Mouse (Mus musculus) splenic B cell, adult 2 months (primary cell): Measurements from ENCODE around the gene Samd4b.
"Not testable (repeated sequence)": the region's sequence is repeated elsewhere in the genome, so short reads cannot be mapped to it uniquely, and the experiment has no call there.

ENCODE experiments used
- DNase-seq: peaks from one replicate; pipeline ENCODE4 v3.0.0-alpha.2; 2011; ENCODE audit warnings: low read depth, low spot score
- H3K27me3 ChIP-seq: 2 replicates; pipeline ENCODE4 v1.6.1; 2012; ENCODE audit warnings: mild to moderate bottlenecking, low read length, moderate library complexity, mixed read lengths; ENCODE audit not compliant: control insufficient read depth, poor library complexity, insufficient read depth, severe bottlenecking
- H3K36me3 ChIP-seq: 2 replicates; pipeline ENCODE4 v1.6.1; 2012; ENCODE audit warnings: mild to moderate bottlenecking, low read length, moderate library complexity, mixed read lengths; ENCODE audit not compliant: control insufficient read depth, poor library complexity, insufficient read depth, severe bottlenecking

Samd4b gene

GRCm38 (mm10) chr7:28418096-28418670, 179.8 kb downstream of the Samd4b start:
- H3K27me3 ChIP-seq = no peaks in the 10 kb centered on the region
- DNase-seq = no peak
- H3K36me3 ChIP-seq = peaks cover 18% of the 10 kb centered on the region

- no peak for DNase-seq
- no peaks in the 10 kb centered on the region for H3K27me3 ChIP-seq
- H3K36me3 ChIP-seq = peaks cover 13% of the 10 kb centered on the region
These were observed 180.6 kb downstream of the Samd4b start for GRCm38 (mm10) chr7:28417368-28417767.

DNA sequence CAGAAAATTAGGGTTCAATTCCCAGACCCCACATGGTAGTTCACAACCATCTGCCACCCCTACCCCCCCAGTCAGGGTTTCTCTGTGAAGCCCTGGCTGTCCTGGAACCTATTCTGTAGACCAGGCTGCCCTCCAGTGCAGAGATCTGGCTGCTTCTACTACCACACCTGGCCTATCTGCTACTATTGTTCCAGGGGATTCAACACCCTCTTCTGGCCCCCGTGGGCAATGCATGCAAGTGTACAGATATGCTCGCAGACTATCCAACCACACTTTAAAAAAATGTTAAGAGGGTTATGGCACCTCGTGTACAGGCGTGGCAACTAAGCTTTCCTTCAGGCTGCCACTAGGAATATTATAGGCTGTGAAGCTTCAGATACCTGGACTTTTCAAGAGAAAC, 185.1 kb downstream of the Samd4b start:
- DNase-seq = peak; percentile 56
- Histone ChIP-seq H3K36me3 (peaks cover 3% of the 10 kb centered on the region), H3K27me3 (no peaks in the 10 kb centered on the region)

DNA sequence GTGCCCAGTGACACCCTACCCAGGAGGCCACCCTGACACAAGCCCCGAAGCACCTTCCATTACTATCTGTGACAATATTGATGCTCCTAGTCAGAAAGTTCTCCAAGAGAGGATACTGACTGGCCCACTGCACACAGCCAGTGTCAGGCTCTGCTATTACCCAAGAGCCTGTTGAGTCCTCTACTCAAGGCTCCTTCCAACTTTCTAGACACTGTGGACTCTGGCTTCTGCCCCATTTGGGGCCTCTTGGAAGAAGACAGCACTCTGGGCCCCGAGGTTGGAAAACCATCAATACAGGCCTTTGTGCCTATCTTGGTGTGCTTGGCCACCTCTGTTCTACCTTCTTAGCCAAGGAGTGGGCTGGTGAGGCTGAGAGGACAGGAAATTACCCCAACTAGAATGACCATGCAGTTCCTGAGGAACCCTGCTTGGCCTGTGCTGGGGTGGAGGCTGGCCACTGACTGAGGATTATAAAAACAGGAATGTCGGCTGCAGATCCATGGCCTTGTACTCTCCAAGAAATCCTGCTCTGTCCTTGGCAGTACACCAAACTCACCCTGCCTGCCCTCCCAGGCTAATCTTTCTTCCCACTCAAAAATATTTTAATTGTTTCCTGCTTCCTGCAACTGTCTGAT, 187.0 kb downstream of the Samd4b start:
- Histone ChIP-seq H3K36me3 (peaks cover 7% of the 10 kb centered on the region), H3K27me3 (no peaks in the 10 kb centered on the region)
- no peak for DNase-seq

GRCm38 (mm10) chr7:28401942-28402341, 196.0 kb downstream of the Samd4b start:
- DNase-seq = no peak
- Histone ChIP-seq H3K27me3 (no peaks in the 10 kb centered on the region), H3K36me3 (peaks cover 10% of the 10 kb centered on the region)

GRCm38 (mm10) chr7:28401030-28401429, 196.9 kb downstream of the Samd4b start:
- peaks cover 16% of the 10 kb centered on the region for H3K36me3 ChIP-seq
- DNase-seq = no peak
- no peaks in the 10 kb centered on the region for H3K27me3 ChIP-seq

GRCm38 (mm10) chr7:28398696-28399340, 199.1 kb downstream of the Samd4b start:
- Histone ChIP-seq H3K36me3 (peaks cover 20% of the 10 kb centered on the region), H3K27me3 (no peaks in the 10 kb centered on the region)
- DNase-seq = no peak

- peak; percentile 66 for DNase-seq
- H3K27me3 ChIP-seq = no peaks in the 10 kb centered on the region
- H3K36me3 ChIP-seq = peaks cover 18% of the 10 kb centered on the region
These were observed 199.9 kb downstream of the Samd4b start for GRCm38 (mm10) chr7:28398000-28398399.

- H3K36me3 ChIP-seq = peaks cover 15% of the 10 kb centered on the region
- H3K27me3 ChIP-seq = no peaks in the 10 kb centered on the region
- DNase-seq = no peak
These were observed 202.5 kb downstream of the Samd4b start for GRCm38 (mm10) chr7:28395425-28395824.

GRCm38 (mm10) chr7:28393272-28393951, 204.5 kb downstream of the Samd4b start:
- Histone ChIP-seq H3K36me3 (peaks cover 15% of the 10 kb centered on the region), H3K27me3 (no peaks in the 10 kb centered on the region)
- no peak for DNase-seq

GRCm38 (mm10) chr7:28392429-28393271, 205.3 kb downstream of the Samd4b start, which contains the start of the genes Med29 and Paf1:
Med29 (minus strand) TSS chr7:28392708.
Paf1 (plus strand) TSS chr7:28392951.
- Histone ChIP-seq H3K27me3 (no peaks in the 10 kb centered on the region), H3K36me3 (peaks cover 15% of the 10 kb centered on the region)

GRCm38 (mm10) chr7:28390331-28390730, 207.6 kb downstream of the Samd4b start:
- Histone ChIP-seq H3K36me3 (peaks cover 3% of the 10 kb centered on the region; the same call in 1 of the 2 replicates), H3K27me3 (no peaks in the 10 kb centered on the region)
- DNase-seq = no peak

More at GRCm38 (mm10) chr7:28392429-28393271, 205.3 kb downstream of the Samd4b start, which contains the start of the genes Med29 and Paf1:
- peak; percentile 99 for DNase-seq

- H3K27me3 ChIP-seq, DNase-seq, H3K36me3 ChIP-seq: not testable (repeated sequence)
These were observed 210.6 kb downstream of the Samd4b start for GRCm38 (mm10) chr7:28387384-28387783.

DNA sequence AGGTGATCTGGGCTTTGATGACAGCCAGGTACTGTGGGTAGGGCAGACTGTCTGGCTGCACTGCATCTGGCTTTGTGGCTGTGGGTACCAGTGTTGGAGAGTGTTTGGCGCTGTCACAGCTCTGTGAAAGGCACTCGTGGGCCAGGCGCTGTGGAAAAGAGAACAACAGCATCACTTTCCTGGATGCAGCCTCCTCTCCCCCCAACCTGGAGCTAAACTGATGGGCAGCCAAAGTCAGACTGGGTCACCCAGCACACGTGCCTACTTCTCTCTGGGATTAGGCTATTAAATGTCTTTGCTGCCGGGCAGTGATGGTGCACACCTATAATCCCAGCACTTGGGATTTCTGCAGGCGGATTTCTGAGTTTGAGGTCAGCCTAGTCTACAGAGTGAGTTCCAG, 211.1 kb downstream of the Samd4b start:
- not testable (repeated sequence) for H3K36me3 ChIP-seq, H3K27me3 ChIP-seq
- peak; percentile 15 for DNase-seq
